Mouse (Mus musculus) v-Abl transformed pro-B cells (cell line): Measurements from ENCODE around the gene Olfr955.

Source experiments
- in situ Hi-C, 2 experiments: fragments of 400-800 bp; cut with MboI; formaldehyde crosslinking; loops; one replicate each; pipeline ENCODE4 v1.15.1; 2025; ENCODE audit not compliant: unreplicated experiment in 2 of 2

The Olfr955 gene

DNA sequence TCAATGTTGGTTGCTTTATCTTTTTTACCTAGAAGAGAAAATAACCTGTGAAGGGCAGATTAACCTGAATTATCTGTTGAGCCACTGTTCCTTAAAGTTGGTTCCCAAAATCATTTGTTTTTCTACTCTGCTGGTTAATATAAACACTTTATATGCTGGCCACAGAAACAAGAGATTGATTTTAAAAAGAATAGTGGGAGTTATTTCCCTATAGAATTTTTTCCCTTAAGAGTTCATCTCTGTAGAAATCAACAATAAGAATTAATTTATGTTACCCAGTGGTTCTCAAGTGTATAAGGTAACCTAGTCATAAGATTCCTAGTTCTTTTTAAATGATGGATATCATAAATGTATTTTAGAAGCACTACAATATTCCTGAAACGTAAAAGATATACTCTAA lies at the start of gene Olfr955:
Gene Olfr955 (minus strand): TSS at position 101 of the 400 bp plus-strand sequence.
- in situ Hi-C loops, result no loop called here

DNA sequence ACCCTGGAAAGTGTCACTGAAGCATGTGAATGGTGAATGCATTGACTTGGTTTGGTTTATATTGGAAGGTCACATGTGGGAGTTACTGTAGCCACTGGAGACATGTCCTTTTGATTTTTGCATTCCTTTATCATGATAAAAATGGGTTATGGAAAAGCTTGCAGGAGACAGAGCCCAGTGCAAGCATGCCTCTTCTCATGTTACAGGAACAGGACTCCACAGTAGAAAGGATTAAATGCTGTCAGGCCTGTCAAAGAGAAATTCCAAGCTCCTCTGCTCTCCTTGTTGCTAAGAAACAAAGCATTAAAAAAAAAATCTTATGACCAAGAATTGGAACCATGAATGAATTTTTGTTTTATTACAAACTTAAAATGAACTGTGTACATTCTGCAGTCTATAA lies 46.9 kb upstream of the Olfr955 start:
- in situ Hi-C loops, result loop anchor here in 1 of 2 experiments (10.0 to 25.0 kb wide), 3 partner anchors 706 to 1094 kb away; no protein-coding TSS in a partner anchor

DNA sequence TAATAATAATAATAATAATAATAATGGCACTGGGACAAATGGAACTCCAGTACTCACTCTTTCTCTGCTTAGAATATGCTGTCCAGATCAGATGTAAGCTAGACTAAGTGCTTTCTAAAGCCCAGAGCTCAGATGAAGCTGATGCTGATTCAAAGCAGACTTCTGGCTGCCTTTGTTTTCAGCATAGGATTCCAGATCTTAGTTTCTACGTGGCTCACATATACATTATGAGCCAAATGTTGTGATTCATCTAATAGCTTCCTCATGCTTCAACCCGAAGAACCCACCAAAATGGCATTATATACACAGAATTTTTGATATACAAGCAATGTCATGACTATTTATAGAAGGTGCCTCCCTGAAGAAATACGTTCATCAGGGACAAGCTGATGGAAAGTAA lies 43.8 kb upstream of the Olfr955 start, which contains the start of gene Olfr957:
Gene Olfr957 (minus strand): TSS at position 279 of the 400 bp plus-strand sequence.
- in situ Hi-C loops, result loop anchor here in 1 of 2 experiments (10.0 to 25.0 kb wide), 3 partner anchors 709 to 1097 kb away; no protein-coding TSS in a partner anchor

DNA sequence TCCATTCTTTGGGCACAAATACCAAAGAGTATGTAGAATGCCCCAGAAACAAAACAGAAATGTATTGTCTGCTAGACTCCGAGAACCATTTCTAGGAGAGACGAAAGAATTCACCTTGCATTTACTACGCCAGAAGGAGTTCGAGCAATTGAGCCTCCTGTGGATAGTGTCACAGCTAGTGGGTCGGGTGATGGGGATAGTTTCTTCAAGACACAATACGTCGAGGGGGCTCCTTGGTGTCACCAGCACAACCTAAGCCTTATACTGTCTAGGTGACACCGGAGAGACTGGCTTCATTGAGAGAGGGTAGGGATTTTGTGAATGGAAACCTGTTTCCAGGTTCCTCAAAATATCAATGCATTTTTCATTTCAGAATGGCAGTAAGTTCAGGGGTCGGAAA lies 37.7 kb upstream of the Olfr955 start:
- in situ Hi-C loops, result loop anchor here in 1 of 2 experiments (25.0 kb wide), 2 partner anchors 978 to 1103 kb away; no protein-coding TSS in a partner anchor

DNA sequence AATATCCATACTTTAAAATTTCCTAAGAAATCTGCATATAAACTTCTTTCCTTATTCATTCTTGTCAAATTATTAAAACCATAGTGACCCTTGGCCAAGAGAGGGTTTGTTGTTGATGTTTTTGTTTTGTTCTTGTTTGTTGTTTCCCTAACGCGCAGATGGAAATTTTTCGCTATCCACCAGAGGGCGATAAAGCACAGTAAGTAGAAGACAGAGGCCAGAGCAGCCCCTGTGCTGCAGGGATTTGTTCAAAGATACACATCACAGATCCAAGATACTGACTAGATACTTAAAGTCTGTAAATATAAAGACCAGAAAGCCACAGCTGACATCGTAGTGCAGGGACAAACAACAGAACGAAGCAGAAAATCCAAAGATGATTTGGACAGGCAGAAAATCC lies 37.3 kb upstream of the Olfr955 start:
- in situ Hi-C loops, result loop anchor here in 1 of 2 experiments (25.0 kb wide), 2 partner anchors 978 to 1103 kb away; no protein-coding TSS in a partner anchor

DNA sequence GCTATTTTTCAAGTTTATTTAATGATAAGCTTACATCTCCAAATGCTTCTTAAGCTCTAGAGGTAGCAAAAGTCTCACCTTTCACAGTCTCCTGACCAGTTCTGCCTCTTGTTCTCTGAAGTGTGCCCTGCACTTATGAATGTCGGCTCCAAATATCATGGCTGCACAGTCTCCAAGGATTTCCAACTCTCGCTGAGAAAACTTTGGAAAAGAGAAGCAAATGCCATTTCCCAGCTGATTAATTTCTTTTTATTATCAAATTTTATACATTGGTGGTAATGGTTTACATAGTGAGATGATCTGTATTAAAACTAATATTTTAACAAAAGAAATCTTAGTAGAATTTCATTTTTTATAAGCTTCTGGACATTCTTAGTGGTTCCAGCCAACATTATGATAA lies 22.2 kb upstream of the Olfr955 start, which contains the start of gene Olfr44:
Gene Olfr44 (minus strand): TSS at position 101 of the 400 bp plus-strand sequence.
- in situ Hi-C loops, result no loop called here

DNA sequence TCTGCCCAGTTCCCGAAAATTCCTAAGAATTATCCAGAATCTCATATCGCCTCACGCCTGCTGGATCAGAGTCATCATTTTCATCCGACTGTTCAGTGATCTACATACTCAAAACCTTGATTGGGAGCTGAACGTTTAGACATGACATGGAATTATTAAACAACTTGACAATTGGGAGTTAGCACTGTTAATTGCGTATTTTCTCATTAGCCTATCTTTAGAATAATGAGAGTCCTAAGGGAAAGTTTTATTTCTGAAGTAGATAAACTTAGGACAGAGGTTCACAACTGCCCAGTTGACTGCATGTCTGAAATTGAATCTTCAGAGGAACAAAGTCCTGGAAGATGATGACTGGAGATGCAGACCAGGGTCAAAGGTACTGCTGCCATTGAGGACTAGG lies 15.3 kb downstream of the Olfr955 start, which contains the start of gene Olfr954:
Gene Olfr954 (plus strand): TSS at position 301 of the 400 bp plus-strand sequence.
- in situ Hi-C loops, result no loop called here

DNA sequence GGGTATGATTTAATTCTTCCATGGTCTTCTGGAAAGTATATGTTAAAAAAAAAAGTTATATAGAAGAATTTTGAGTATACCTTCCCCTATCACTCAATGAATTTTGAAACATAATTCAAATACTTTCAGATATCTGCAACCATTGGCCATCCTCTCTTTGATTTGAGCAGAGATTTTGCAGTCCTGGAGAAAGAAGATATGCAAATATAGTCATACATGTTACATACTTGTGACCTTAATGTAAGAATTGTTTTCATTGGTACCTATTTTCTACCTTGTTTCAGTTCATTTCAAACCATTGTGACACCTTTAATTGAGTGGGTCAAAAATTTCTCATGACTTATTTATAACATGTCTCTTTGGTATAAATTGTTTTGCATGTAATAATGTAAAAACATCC lies 44.7 kb downstream of the Olfr955 start, which contains the start of gene Olfr952:
Gene Olfr952 (minus strand): TSS at position 101 of the 400 bp plus-strand sequence.
- in situ Hi-C loops, result no loop called here
